Mouse (Mus musculus) embryonic facial prominence, embryonic 10.5 days (tissue): ENCODE data around the gene Sh3rf3. TPM values are rescaled to one million over a fixed set of nuclear protein-coding genes. Genes with fewer than 3 reads are reported as not detected.

Experiments
- DNase-seq: peaks from one replicate; pipeline ENCODE4 v3.0.0-alpha.2; 2017; ENCODE audit warnings: low spot score
- H3K27ac ChIP-seq: fragments of 300-500 bp; sonication (generic); replicated peaks from 2 replicates; pipeline ENCODE4 v1.5.1; 2016; ENCODE audit warnings: mild to moderate bottlenecking
- H3K27me3 ChIP-seq: fragments of 300-500 bp; sonication (generic); replicated peaks from 2 replicates; pipeline ENCODE4 v1.6.1; 2016; ENCODE audit warnings: low read depth, mild to moderate bottlenecking; ENCODE audit not compliant: poor library complexity, severe bottlenecking
- H3K36me3 ChIP-seq: fragments of 300-500 bp; sonication (generic); replicated peaks from 2 replicates; pipeline ENCODE4 v1.6.1; 2016; ENCODE audit warnings: mild to moderate bottlenecking, moderate library complexity
- H3K4me1 ChIP-seq: fragments of 300-500 bp; sonication (generic); 2 replicates; pipeline ENCODE4 v1.6.1; 2016
- H3K4me3 ChIP-seq: fragments of 300-500 bp; sonication (generic); 2 replicates; pipeline ENCODE4 v1.5.1; 2016; ENCODE audit warnings: mild to moderate bottlenecking, moderate library complexity
- H3K9me3 ChIP-seq: fragments of 300-500 bp; sonication (generic); 2 replicates; pipeline ENCODE4 v1.6.1; 2016; ENCODE audit warnings: mild to moderate bottlenecking
- WGBS: fragments of 180-500 bp; shearing (Covaris S2); methylation state at CpG from one replicate; pipeline ENCODE4 v1.1.7; 2016; 5-methylcytosine and 5-hydroxymethylcytosine counted together
- polyA plus RNA-seq: library from polyadenylated mRNA; unstranded; fragments of >200 nt; fragmentation: Nextera tagmentation; extraction: Ambion mirVana; gene quantifications from 2 replicates; pipeline ENCODE4 v1.2.1, GENCODE M21; 2016

Sh3rf3 gene
- polyA plus RNA-seq, 1 experiment from 2014 or later = 0.39 TPM

GRCm38 (mm10) chr10:58824016-58824568 is 10.9 kb downstream of the Sh3rf3 start:
- Histone ChIP-seq H3K27me3 (no peaks in the 10 kb centered on the region), H3K36me3 (no peaks in the 10 kb centered on the region), H3K4me1 (0 out of 2 replicates have a peak, but pooled peaks cover 2% of the 10 kb centered on the region), H3K27ac (no peak overlapping the region), H3K9me3 (no peaks in the 10 kb centered on the region), H3K4me3 (no peak overlapping the region)
- DNase-seq = no peak
- 52% methylated on average over 7 of the region's 7 CpGs for WGBS

- no peak for DNase-seq
- no peaks in the 10 kb centered on the region for H3K27me3 ChIP-seq
- WGBS = 89% methylated on average over 11 of the region's 11 CpGs
- no peaks in the 10 kb centered on the region for H3K36me3 ChIP-seq
- no peak overlapping the region for H3K4me3 ChIP-seq
- H3K27ac ChIP-seq = no peak overlapping the region
- 0 out of 2 replicates have a peak, but pooled peaks cover 2% of the 10 kb centered on the region for H3K4me1 ChIP-seq
- H3K9me3 ChIP-seq = no peaks in the 10 kb centered on the region
These were observed 16.3 kb downstream of the Sh3rf3 start for GRCm38 (mm10) chr10:58829251-58830111.

GRCm38 (mm10) chr10:58833146-58833545 is 20.0 kb downstream of the Sh3rf3 start:
- no peak overlapping the region for H3K27ac ChIP-seq
- no peaks in the 10 kb centered on the region for H3K9me3 ChIP-seq
- no peaks in the 10 kb centered on the region for H3K4me1 ChIP-seq
- 83% methylated on average over 3 of the region's 3 CpGs for WGBS
- no peak overlapping the region for H3K4me3 ChIP-seq
- no peaks in the 10 kb centered on the region for H3K27me3 ChIP-seq
- no peak for DNase-seq
- H3K36me3 ChIP-seq = no peaks in the 10 kb centered on the region

GRCm38 (mm10) chr10:58833741-58834178 is 20.6 kb downstream of the Sh3rf3 start:
- Histone ChIP-seq H3K27me3 (no peaks in the 10 kb centered on the region), H3K4me1 (no peaks in the 10 kb centered on the region), H3K36me3 (no peaks in the 10 kb centered on the region), H3K9me3 (no peaks in the 10 kb centered on the region), H3K27ac (no peak overlapping the region), H3K4me3 (no peak overlapping the region)
- no peak for DNase-seq
- 84% methylated on average over 13 of the region's 13 CpGs for WGBS

- no peak for DNase-seq
- H3K4me1 ChIP-seq = no peaks in the 10 kb centered on the region
- 80% methylated on average over 3 of the region's 3 CpGs for WGBS
- H3K36me3 ChIP-seq = no peaks in the 10 kb centered on the region
- no peaks in the 10 kb centered on the region for H3K27me3 ChIP-seq
- H3K27ac ChIP-seq = no peak overlapping the region
- no peaks in the 10 kb centered on the region for H3K9me3 ChIP-seq
- no peak overlapping the region for H3K4me3 ChIP-seq
These were observed 23.2 kb downstream of the Sh3rf3 start for GRCm38 (mm10) chr10:58836391-58836790.

GRCm38 (mm10) chr10:58837504-58837903 is 24.3 kb downstream of the Sh3rf3 start:
- Histone ChIP-seq H3K9me3 (no peaks in the 10 kb centered on the region), H3K36me3 (no peaks in the 10 kb centered on the region), H3K4me3 (no peak overlapping the region), H3K4me1 (no peaks in the 10 kb centered on the region), H3K27me3 (no peaks in the 10 kb centered on the region), H3K27ac (no peak overlapping the region)
- 93% methylated on average over 5 of the region's 5 CpGs for WGBS
- no peak for DNase-seq

GRCm38 (mm10) chr10:58841945-58842344 is 28.8 kb downstream of the Sh3rf3 start:
- no peaks in the 10 kb centered on the region for H3K9me3 ChIP-seq
- WGBS = 87% methylated on average over 3 of the region's 3 CpGs
- H3K27ac ChIP-seq = no peak overlapping the region
- no peaks in the 10 kb centered on the region for H3K36me3 ChIP-seq
- no peaks in the 10 kb centered on the region for H3K4me1 ChIP-seq
- H3K4me3 ChIP-seq = no peak overlapping the region
- DNase-seq = no peak
- H3K27me3 ChIP-seq = no peaks in the 10 kb centered on the region

- DNase-seq = no peak
- no peak overlapping the region for H3K4me3 ChIP-seq
- no peaks in the 10 kb centered on the region for H3K9me3 ChIP-seq
- H3K36me3 ChIP-seq = no peaks in the 10 kb centered on the region
- no peak overlapping the region for H3K27ac ChIP-seq
- 90% methylated on average over 8 of the region's 8 CpGs for WGBS
- H3K4me1 ChIP-seq = 0 out of 2 replicates have a peak, but pooled peaks cover 3% of the 10 kb centered on the region
- no peaks in the 10 kb centered on the region for H3K27me3 ChIP-seq
These were observed 29.9 kb downstream of the Sh3rf3 start for GRCm38 (mm10) chr10:58843100-58843499.

GRCm38 (mm10) chr10:58848127-58848526 is 35.0 kb downstream of the Sh3rf3 start:
- WGBS = 73% methylated on average over 5 of the region's 5 CpGs
- Histone ChIP-seq H3K4me1 (0 out of 2 replicates have a peak, but pooled peaks cover 3% of the 10 kb centered on the region), H3K4me3 (no peak overlapping the region), H3K27ac (peak overlapping the region; percentile 40; the same call in 1 of the 2 replicates), H3K9me3 (no peaks in the 10 kb centered on the region), H3K27me3 (no peaks in the 10 kb centered on the region), H3K36me3 (no peaks in the 10 kb centered on the region)
- no peak for DNase-seq

- no peaks in the 10 kb centered on the region for H3K27me3 ChIP-seq
- 87% methylated on average over 6 of the region's 6 CpGs for WGBS
- no peak overlapping the region for H3K4me3 ChIP-seq
These were observed 35.4 kb downstream of the Sh3rf3 start for GRCm38 (mm10) chr10:58848536-58848935.

GRCm38 (mm10) chr10:58854548-58855198 is 41.5 kb downstream of the Sh3rf3 start:
- H3K4me1 ChIP-seq = peaks cover 19% of the 10 kb centered on the region
- no peaks in the 10 kb centered on the region for H3K36me3 ChIP-seq
- peak; percentile 51 for DNase-seq
- no peaks in the 10 kb centered on the region for H3K27me3 ChIP-seq
- H3K27ac ChIP-seq = 0 out of 2 replicates have a peak overlapping the region, but pooled peaks have one; percentile 1
- 18% methylated on average over 14 of the region's 14 CpGs for WGBS
- H3K4me3 ChIP-seq = 0 out of 2 replicates have a peak overlapping the region, but pooled peaks have one; percentile 1
- H3K9me3 ChIP-seq = no peaks in the 10 kb centered on the region

More at GRCm38 (mm10) chr10:58848536-58848935, 35.4 kb downstream of the Sh3rf3 start:
- DNase-seq = no peak
- no peaks in the 10 kb centered on the region for H3K36me3 ChIP-seq
- H3K9me3 ChIP-seq = no peaks in the 10 kb centered on the region
- 0 out of 2 replicates have a peak, but pooled peaks cover 3% of the 10 kb centered on the region for H3K4me1 ChIP-seq
- H3K27ac ChIP-seq = no peak overlapping the region

GRCm38 (mm10) chr10:58855199-58855751 is 42.1 kb downstream of the Sh3rf3 start:
- peaks cover 19% of the 10 kb centered on the region for H3K4me1 ChIP-seq
- no peak overlapping the region for H3K4me3 ChIP-seq
- H3K27me3 ChIP-seq = no peaks in the 10 kb centered on the region
- no peak for DNase-seq
- H3K9me3 ChIP-seq = no peaks in the 10 kb centered on the region
- H3K36me3 ChIP-seq = no peaks in the 10 kb centered on the region
- no peak overlapping the region for H3K27ac ChIP-seq
- 47% methylated on average over 5 of the region's 5 CpGs for WGBS
